Mouse (Mus musculus): ENCODE measurements around the gene Grb14.
A peak's percentile ranks its signal among the peaks of the same experiment; 100 is the strongest.

The Grb14 gene

GRCm38 (mm10) chr2:64974549-64974948, 50.2 kb downstream of the Grb14 start:
- no peak for DNase-seq (ENCODE audit: low spot score)

- DNase-seq (ENCODE audit: low spot score): no peak
These were observed 50.9 kb downstream of the Grb14 start for GRCm38 (mm10) chr2:64973819-64974441.

GRCm38 (mm10) chr2:64973125-64973524, 51.7 kb downstream of the Grb14 start:
- no peak for DNase-seq (ENCODE audit: low spot score)

- DNase-seq (ENCODE audit: low spot score): no peak
These were observed 53.0 kb downstream of the Grb14 start for GRCm38 (mm10) chr2:64971828-64972227.

GRCm38 (mm10) chr2:64970992-64971391, 53.8 kb downstream of the Grb14 start:
- no peak for DNase-seq (ENCODE audit: low spot score)

GRCm38 (mm10) chr2:64966893-64967444, 57.8 kb downstream of the Grb14 start:
- DNase-seq (ENCODE audit: low spot score): no peak

GRCm38 (mm10) chr2:64966323-64966722, 58.5 kb downstream of the Grb14 start:
- no peak for DNase-seq (ENCODE audit: low spot score)

- DNase-seq (ENCODE audit: low spot score): peak; percentile 9
These were observed 59.4 kb downstream of the Grb14 start for GRCm38 (mm10) chr2:64965227-64965864.

- DNase-seq (ENCODE audit: low spot score): no peak
These were observed 62.6 kb downstream of the Grb14 start for GRCm38 (mm10) chr2:64962196-64962595.

GRCm38 (mm10) chr2:64961381-64961780, 63.4 kb downstream of the Grb14 start:
- DNase-seq (ENCODE audit: low spot score): no peak

- DNase-seq (ENCODE audit: low spot score): no peak
These were observed 65.1 kb downstream of the Grb14 start for GRCm38 (mm10) chr2:64959657-64960056.

- no peak for DNase-seq (ENCODE audit: low spot score)
These were observed 69.3 kb downstream of the Grb14 start for GRCm38 (mm10) chr2:64955441-64955840.

GRCm38 (mm10) chr2:64949210-64949609, 75.6 kb downstream of the Grb14 start:
- DNase-seq (ENCODE audit: low spot score): no peak

GRCm38 (mm10) chr2:64948418-64949169, 76.2 kb downstream of the Grb14 start:
- peak; percentile 22 for DNase-seq (ENCODE audit: low spot score)

- DNase-seq (ENCODE audit: low spot score): no peak
These were observed 77.3 kb downstream of the Grb14 start for GRCm38 (mm10) chr2:64947484-64947883.

GRCm38 (mm10) chr2:64920879-64921278, 103.9 kb downstream of the Grb14 start:
- no peak for DNase-seq (ENCODE audit: low spot score)

GRCm38 (mm10) chr2:64915448-64915847, 109.3 kb downstream of the Grb14 start:
- no peak for DNase-seq (ENCODE audit: low spot score)

- no peak for DNase-seq (ENCODE audit: low spot score)
These were observed 119.9 kb downstream of the Grb14 start for GRCm38 (mm10) chr2:64904877-64905276.

GRCm38 (mm10) chr2:64897844-64898243, 126.9 kb downstream of the Grb14 start:
- no peak for DNase-seq (ENCODE audit: low spot score)

- DNase-seq (ENCODE audit: low spot score): no peak
These were observed 131.6 kb downstream of the Grb14 start for GRCm38 (mm10) chr2:64893233-64893632.

- DNase-seq (ENCODE audit: low spot score): no peak
These were observed 137.6 kb downstream of the Grb14 start for GRCm38 (mm10) chr2:64887098-64887757.

GRCm38 (mm10) chr2:64885696-64886095, 139.1 kb downstream of the Grb14 start:
- no peak for DNase-seq (ENCODE audit: low spot score)

Measured in urinary bladder, postnatal 14 days (tissue).